Mouse (Mus musculus) C2C12 (cell line): ENCODE measurements around the gene Abca5.

ENCODE experiments used
- CEBPB ChIP-seq: IDR thresholded peaks from one replicate; pipeline ENCODE4 v1.6.1; 2011; ENCODE audit warnings: low read depth, mild to moderate bottlenecking, control low read depth, moderate library complexity
- CTCF ChIP-seq: IDR thresholded peaks from one replicate; pipeline ENCODE4 v1.5.1; 2011; ENCODE audit not compliant: control insufficient read depth, insufficient read depth, insufficient read length
- MYOD1 ChIP-seq: IDR thresholded peaks from one replicate; pipeline ENCODE4 v1.6.1; 2011; ENCODE audit warnings: low read depth; ENCODE audit not compliant: control insufficient read depth, insufficient read length

DNA sequence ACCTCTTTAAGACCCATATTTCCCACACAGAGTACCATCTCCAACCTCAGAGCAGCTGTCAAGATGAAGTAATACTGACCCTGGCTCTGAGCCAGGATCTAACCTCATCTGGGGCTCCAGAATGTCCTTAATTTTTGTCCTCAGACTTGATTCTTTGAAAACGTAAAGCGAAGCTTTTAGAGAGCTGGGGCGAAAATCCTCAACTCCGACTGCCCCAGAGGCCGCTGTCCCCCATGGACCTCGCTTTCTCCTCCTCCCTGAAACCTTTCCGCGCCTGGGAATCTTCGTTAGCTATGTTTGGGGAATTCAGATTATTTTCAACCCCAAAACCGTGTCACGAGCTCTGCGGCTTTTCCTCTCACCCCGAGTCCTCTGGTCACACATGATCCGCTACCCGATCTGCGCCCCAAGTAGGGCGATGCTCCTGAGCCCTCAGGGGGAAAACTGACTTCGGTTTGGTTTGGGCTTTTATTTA lies 665 bp downstream of the Abca5 start:
- TF ChIP-seq CTCF (no peak), CEBPB (peak; percentile 59), MYOD1 (peak; percentile 29)
